Mouse (Mus musculus) adipocyte (in vitro differentiated cells): ENCODE results near the gene Olfr229.
"Not testable (repeated sequence)": the region's sequence is repeated elsewhere in the genome, so short reads cannot be mapped to it uniquely, and the experiment has no call there.

Experiments used
- DNase-seq: peaks from one replicate; pipeline ENCODE4 v3.0.0-alpha.2; 2016; ENCODE audit warnings: low spot score

Gene Olfr229

GRCm38 (mm10) chr9:39907036-39907435 lies at the start of gene Olfr229:
Gene Olfr229, plus strand, starts transcription at chr9:39907336.
- DNase-seq = no peak

GRCm38 (mm10) chr9:39866122-39866521 lies 41.0 kb upstream of the Olfr229 start, which contains the start of gene Olfr972:
Gene Olfr972, plus strand, starts transcription at chr9:39866422.
- DNase-seq = no peak

GRCm38 (mm10) chr9:39871986-39872385 lies 35.1 kb upstream of the Olfr229 start:
- not testable (repeated sequence) for DNase-seq

- DNase-seq = not testable (repeated sequence)
Measured at GRCm38 (mm10) chr9:39877541-39878396, 29.4 kb upstream of the Olfr229 start.

GRCm38 (mm10) chr9:39905106-39905505 lies 2.0 kb upstream of the Olfr229 start:
- DNase-seq = no peak

- no peak for DNase-seq
Measured at GRCm38 (mm10) chr9:39909939-39910338, 2.8 kb downstream of the Olfr229 start.

- not testable (repeated sequence) for DNase-seq
Measured at GRCm38 (mm10) chr9:39927975-39928836, 21.1 kb downstream of the Olfr229 start.

- DNase-seq = not testable (repeated sequence)
Measured at GRCm38 (mm10) chr9:39928837-39929236, 21.7 kb downstream of the Olfr229 start.

GRCm38 (mm10) chr9:39937201-39937600 lies 30.1 kb downstream of the Olfr229 start, which contains the start of gene Olfr974:
Gene Olfr974, plus strand, starts transcription at chr9:39937501.
- no peak for DNase-seq

- no peak for DNase-seq
Measured at GRCm38 (mm10) chr9:39951946-39952345, 44.8 kb downstream of the Olfr229 start, which contains the start of gene Olfr975. Gene Olfr975, minus strand, starts transcription at chr9:39952046.

GRCm38 (mm10) chr9:39961033-39961432 lies 53.9 kb downstream of the Olfr229 start, which contains the start of gene Olfr976:
Gene Olfr976, minus strand, starts transcription at chr9:39961133.
- DNase-seq = not testable (repeated sequence)
